Mouse (Mus musculus) ES-E14 (cell line): ENCODE measurements at regions not wholly inside any gene's neighbourhood (a gene's known extent, or its start where the extent isn't known, plus 50 kb on each side); places are given as distances from the start of the nearest gene placed in this dataset.

Experiments
- CHD2 ChIP-seq: IDR thresholded peaks from 2 replicates; pipeline ENCODE4 v1.6.1; 2014; ENCODE audit warnings: mild to moderate bottlenecking, low read depth, low read length, inconsistent platforms
- MAFK ChIP-seq: IDR thresholded peaks from 2 replicates; pipeline ENCODE4 v1.6.1; 2014; ENCODE audit warnings: mild to moderate bottlenecking, low read depth, low read length, inconsistent platforms; ENCODE audit not compliant: insufficient read depth
- ZC3H11A ChIP-seq: IDR thresholded peaks from 2 replicates; pipeline ENCODE4 v1.6.1; 2012; ENCODE audit warnings: low read depth, mild to moderate bottlenecking, inconsistent platforms, low read length, borderline replicate concordance
- ZNF384 ChIP-seq: IDR thresholded peaks from 2 replicates; pipeline ENCODE4 v1.6.1; 2012; ENCODE audit warnings: low read depth, low read length, inconsistent platforms

DNA sequence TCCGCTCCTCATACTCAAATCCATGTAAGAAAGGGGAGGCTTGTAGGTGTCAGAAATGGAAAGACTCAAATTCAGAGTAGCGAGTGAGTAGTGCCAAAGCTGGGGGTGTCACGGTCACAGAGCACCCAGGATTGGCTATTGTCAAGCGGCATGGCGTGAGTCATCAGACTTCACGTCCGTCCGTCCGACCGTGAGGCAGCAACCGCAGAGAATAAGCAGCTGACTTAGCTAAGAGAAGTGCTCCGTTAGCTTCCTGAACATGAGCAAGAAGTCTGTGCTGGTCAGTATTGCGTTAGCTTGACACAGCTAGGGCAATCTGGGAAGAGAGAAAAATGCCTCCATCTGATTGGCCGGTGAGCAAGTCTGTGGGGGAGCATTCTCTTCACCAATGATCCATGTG, 61.5 kb upstream of the Osbpl8 start:
- TF ChIP-seq ZC3H11A (no peak), ZNF384 (no peak), MAFK (no peak), CHD2 (no peak)
